Mouse (Mus musculus): ENCODE measurements around the gene Plxnc1. TPM values are rescaled to one million over a fixed set of nuclear protein-coding genes. Genes with fewer than 3 reads are reported as not detected.

Gene Plxnc1
- polyA plus RNA-seq, 1 experiment, result 1.5 TPM

DNA sequence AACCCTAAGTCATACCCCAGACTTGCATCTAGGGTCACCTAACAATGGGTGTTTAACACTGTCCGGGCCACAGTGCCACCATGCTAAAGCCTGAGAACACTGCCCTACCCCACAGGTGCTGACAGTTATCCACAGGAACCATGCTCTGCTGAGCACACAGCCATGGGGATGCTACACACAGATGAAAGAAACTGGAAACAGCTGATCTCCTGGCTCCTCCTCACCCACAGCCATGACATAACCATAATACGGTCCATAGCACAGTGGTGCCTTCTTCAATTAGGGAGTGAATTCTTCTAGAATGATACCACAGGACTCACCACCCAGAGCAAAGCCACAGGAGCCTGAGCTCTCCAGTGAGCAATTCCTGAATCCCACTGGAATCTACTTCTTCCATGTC lies 118.7 kb downstream of the Plxnc1 start:
- Histone ChIP-seq H3K4me3 (ENCODE audit: insufficient read depth, low read depth, low read length) (no peak overlapping the region), H3K36me3 (ENCODE audit: control insufficient read depth, insufficient read depth, low read length) (no peaks in the 10 kb centered on the region), H3K27ac (ENCODE audit: insufficient read depth, low read depth, low read length) (no peak overlapping the region), H3K27me3 (replicated peaks; ENCODE audit: control insufficient read depth, insufficient read depth, low read length) (no peaks in the 10 kb centered on the region), H3K4me1 (ENCODE audit: control insufficient read depth, insufficient read depth, low read length) (no peaks in the 10 kb centered on the region)
- TF ChIP-seq POLR2A (IDR thresholded peaks at IDR 0.05; ENCODE audit: low read depth, low read length) (no peak), CTCF (conservative IDR thresholded peaks at IDR 0.05; ENCODE audit: insufficient read depth, insufficient read length, low read depth, low read length) (no peak)
- DNase-seq, result no peak
- WGBS, result 82% methylated on average over 2 of the region's 2 CpGs

DNA sequence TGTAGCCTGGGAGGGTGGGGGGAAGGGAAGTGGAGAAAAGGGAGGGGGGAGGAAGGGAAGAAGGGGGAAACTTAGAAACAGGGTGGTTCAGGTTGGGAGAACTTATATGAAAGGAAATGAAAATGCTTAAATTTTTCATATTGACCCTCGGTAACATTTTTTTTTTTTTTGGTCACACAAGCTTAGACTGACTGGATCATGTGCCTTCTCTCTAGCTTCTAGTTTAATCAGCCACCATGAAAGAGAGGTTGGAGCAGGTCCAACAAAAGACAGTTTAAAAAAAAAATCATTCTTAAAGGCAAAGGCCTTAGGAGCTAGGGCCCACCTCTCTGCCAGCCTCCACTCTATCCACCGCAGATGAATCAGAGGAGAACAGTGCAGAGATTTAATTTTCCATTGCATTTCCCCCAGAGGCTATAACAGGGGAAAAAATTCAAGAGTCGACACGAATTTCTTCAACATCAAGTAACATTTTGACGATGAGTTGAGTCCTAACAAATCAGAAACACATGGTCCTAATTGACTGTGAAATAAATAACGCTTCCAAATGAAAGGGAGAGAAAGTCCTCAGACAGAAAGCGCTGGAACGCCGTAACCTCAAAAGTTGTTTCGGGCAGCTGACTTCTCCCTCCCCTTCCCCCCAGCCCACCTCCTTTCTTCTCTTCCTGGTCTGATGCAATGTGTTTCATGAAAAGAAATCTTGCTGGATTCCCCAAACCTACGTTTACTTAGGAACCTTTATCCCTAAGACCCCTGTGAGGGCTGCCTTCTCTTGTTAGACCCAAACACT lies 120.5 kb downstream of the Plxnc1 start:
- Histone ChIP-seq H3K36me3 (ENCODE audit: control insufficient read depth, insufficient read depth, low read length) (no peaks in the 10 kb centered on the region), H3K4me1 (ENCODE audit: control insufficient read depth, insufficient read depth, low read length) (no peaks in the 10 kb centered on the region), H3K4me3 (ENCODE audit: insufficient read depth, low read depth, low read length) (no peak overlapping the region), H3K27me3 (replicated peaks; ENCODE audit: control insufficient read depth, insufficient read depth, low read length) (no peaks in the 10 kb centered on the region), H3K27ac (ENCODE audit: insufficient read depth, low read depth, low read length) (no peak overlapping the region)
- no peak for TF ChIP-seq CTCF (conservative IDR thresholded peaks at IDR 0.05; ENCODE audit: insufficient read depth, insufficient read length, low read depth, low read length)
- no peak for TF ChIP-seq POLR2A (IDR thresholded peaks at IDR 0.05; ENCODE audit: low read depth, low read length)
- DNase-seq, result no peak
- 55% methylated on average over 11 of the region's 11 CpGs for WGBS

DNA sequence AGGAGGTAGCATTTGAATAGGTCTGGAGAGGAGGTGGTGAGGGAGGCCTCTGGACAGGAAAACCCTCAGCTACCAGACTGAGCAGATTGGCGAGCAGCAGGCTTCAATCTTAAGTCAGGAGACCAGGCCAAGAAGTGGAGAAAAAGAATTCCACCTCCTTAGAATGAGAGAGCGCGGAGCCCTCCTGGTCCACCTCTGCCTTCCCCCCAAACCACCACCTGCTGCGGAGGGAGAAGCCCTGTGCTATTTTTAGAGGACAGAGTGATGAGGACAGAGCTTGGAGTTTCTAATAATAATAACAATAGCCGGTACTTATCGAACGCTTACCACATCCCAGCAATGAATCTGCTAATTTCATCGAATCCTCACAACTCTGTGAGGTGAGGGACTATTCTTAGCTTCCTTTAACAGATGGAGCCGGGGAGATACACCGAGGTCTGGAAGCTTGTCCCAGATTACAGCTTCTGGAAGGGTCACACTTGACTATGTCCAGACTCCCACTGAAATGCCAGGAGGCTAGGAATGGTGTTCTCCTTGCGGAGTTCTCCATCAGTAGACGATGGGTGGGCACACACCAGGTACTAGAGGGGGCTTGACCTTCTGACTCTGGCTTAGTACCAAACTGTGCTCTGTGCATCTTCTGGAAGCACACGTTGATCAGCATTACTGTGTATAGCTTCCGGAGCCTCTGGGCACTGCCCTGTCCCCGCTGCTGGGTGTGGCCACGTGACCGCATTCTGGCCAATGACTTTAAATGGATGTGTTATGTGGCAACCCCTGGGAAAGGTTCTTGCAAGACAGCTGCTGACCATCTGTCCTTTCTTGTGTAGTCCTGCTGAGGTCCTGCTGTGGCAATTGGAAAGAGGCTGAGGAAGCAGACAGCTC lies 125.6 kb downstream of the Plxnc1 start:
- 91% methylated on average over 17 of the region's 17 CpGs for WGBS

DNA sequence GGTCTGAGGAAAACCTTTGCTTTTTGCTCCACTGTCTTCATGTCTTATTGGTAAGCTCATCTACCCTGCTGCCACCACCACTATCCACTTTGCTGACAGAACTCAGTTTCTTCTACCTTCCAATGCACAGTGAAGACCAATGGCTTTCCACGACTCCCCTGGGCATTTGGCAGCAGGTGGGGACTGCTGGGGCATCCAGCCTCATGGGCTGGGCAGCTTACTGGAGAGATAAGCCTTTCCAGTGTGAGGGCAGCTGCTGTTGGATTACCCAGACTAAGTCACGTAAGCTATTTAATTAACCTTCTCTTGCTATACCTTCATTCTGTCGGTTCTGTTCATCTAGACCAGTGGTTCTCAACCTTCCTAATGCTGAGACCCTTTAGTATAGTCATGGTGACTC lies 126.5 kb downstream of the Plxnc1 start:
- WGBS, result 91% methylated on average over 3 of the region's 3 CpGs
- TF ChIP-seq CTCF (conservative IDR thresholded peaks at IDR 0.05; ENCODE audit: insufficient read depth, insufficient read length, low read depth, low read length), result no peak
- TF ChIP-seq POLR2A (IDR thresholded peaks at IDR 0.05; ENCODE audit: low read depth, low read length), result no peak
- Histone ChIP-seq H3K36me3 (ENCODE audit: control insufficient read depth, insufficient read depth, low read length) (no peaks in the 10 kb centered on the region), H3K4me1 (ENCODE audit: control insufficient read depth, insufficient read depth, low read length) (no peaks in the 10 kb centered on the region), H3K27me3 (replicated peaks; ENCODE audit: control insufficient read depth, insufficient read depth, low read length) (no peaks in the 10 kb centered on the region), H3K4me3 (ENCODE audit: insufficient read depth, low read depth, low read length) (no peak overlapping the region), H3K27ac (ENCODE audit: insufficient read depth, low read depth, low read length) (no peak overlapping the region)
- no peak for DNase-seq

More for the DNA sequence above, 125.6 kb downstream of the Plxnc1 start:
- no peaks in the 10 kb centered on the region for H3K27me3 ChIP-seq (replicated peaks; ENCODE audit: control insufficient read depth, insufficient read depth, low read length)
- TF ChIP-seq CTCF (conservative IDR thresholded peaks at IDR 0.05; ENCODE audit: insufficient read depth, insufficient read length, low read depth, low read length), result no peak
- TF ChIP-seq POLR2A (IDR thresholded peaks at IDR 0.05; ENCODE audit: low read depth, low read length), result no peak
- no peaks in the 10 kb centered on the region for H3K36me3 ChIP-seq (ENCODE audit: control insufficient read depth, insufficient read depth, low read length)
- H3K27ac ChIP-seq (ENCODE audit: insufficient read depth, low read depth, low read length), result no peak overlapping the region
- H3K4me3 ChIP-seq (ENCODE audit: insufficient read depth, low read depth, low read length), result no peak overlapping the region
- DNase-seq, result no peak
- no peaks in the 10 kb centered on the region for H3K4me1 ChIP-seq (ENCODE audit: control insufficient read depth, insufficient read depth, low read length)

DNA sequence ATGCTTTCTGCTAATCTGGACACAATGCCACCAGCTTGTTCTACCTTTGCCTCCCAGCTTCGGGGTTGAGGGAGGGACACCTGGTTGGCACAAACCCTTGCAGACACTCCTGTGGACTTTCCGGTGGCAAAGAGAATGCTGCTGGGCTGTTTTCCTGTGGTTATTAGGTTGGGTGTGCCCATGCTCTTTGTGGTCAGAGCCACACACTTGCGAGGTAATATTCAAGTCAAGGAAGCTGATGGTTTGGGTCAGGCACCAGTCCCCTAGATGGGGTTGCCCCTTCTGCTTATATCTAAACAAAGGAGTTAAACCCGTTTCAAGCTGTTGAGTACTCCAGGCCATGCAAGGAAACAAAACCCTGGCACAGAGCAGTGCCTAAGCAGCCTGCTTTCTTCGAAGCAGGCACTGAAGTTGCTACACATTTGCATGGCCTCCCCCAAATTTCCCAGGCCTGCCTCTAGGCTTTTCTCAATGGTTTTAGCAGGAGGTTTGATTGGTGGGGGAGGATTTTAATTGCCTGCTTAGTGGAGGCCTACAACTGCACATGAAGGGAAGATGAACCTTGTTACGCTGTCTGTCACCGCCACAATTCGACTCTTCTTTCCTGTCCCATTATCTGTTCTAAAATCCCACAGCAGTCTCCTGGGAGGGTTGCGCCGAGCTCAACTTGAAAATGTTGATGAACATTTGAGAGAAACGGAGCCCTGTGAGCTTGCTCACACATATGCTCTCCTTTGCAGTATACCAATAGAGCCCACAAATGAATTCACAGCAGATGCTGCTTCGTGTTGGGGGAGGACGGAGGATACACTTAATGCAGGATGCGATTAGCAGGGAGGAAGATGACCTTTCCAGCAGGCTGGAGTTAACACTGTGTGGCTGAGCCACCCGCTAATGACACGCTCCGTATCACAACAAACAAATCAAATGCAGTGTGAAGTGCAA lies 132.5 kb downstream of the Plxnc1 start:
- Histone ChIP-seq H3K27me3 (replicated peaks; ENCODE audit: control insufficient read depth, insufficient read depth, low read length) (no peaks in the 10 kb centered on the region; the same call in none of the 2 replicates), H3K27ac (ENCODE audit: insufficient read depth, low read depth, low read length) (no peak overlapping the region), H3K4me1 (ENCODE audit: control insufficient read depth, insufficient read depth, low read length) (no peaks in the 10 kb centered on the region), H3K36me3 (ENCODE audit: control insufficient read depth, insufficient read depth, low read length) (no peaks in the 10 kb centered on the region), H3K4me3 (ENCODE audit: insufficient read depth, low read depth, low read length) (no peak overlapping the region)
- WGBS, result 62% methylated on average over 17 of the region's 17 CpGs
- no peak for DNase-seq
- TF ChIP-seq CTCF (conservative IDR thresholded peaks at IDR 0.05; ENCODE audit: insufficient read depth, insufficient read length, low read depth, low read length) (no peak), POLR2A (IDR thresholded peaks at IDR 0.05; ENCODE audit: low read depth, low read length) (no peak)

DNA sequence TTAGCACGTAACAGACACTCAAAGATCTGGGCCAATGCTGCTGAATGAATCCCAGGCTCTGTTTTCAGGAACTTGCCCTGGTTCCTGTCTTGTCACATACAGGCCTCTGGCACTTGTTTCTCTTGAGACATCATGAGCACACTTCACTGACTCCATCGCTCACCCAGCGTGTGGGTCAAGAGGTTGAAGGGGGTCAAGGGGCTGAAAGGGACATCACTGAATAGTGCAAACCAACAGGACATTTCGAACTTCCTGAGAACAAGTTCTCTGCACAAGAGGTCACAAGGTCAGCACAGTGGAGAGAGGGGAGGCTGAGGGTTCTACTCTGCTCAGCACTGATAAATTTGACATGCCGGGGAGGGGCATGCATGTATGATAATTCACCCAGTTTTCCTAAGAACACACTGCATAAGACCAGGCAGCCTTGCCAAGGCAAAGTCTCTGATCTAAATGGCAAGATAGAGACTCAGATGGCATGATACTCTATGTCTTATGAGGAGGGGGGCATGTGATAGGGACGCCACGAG lies 134.6 kb downstream of the Plxnc1 start:
- no peaks in the 10 kb centered on the region for H3K36me3 ChIP-seq (ENCODE audit: control insufficient read depth, insufficient read depth, low read length)
- DNase-seq, result no peak
- H3K27me3 ChIP-seq (replicated peaks; ENCODE audit: control insufficient read depth, insufficient read depth, low read length), result no peaks in the 10 kb centered on the region; the same call in none of the 2 replicates
- no peak overlapping the region for H3K27ac ChIP-seq (ENCODE audit: insufficient read depth, low read depth, low read length)
- TF ChIP-seq CTCF (conservative IDR thresholded peaks at IDR 0.05; ENCODE audit: insufficient read depth, insufficient read length, low read depth, low read length), result no peak
- no peak for TF ChIP-seq POLR2A (IDR thresholded peaks at IDR 0.05; ENCODE audit: low read depth, low read length)
- WGBS, result 70% methylated on average over 7 of the region's 7 CpGs
- H3K4me1 ChIP-seq (ENCODE audit: control insufficient read depth, insufficient read depth, low read length), result no peaks in the 10 kb centered on the region
- no peak overlapping the region for H3K4me3 ChIP-seq (ENCODE audit: insufficient read depth, low read depth, low read length)

Measured in kidney, adult 2 months (tissue).